Mouse (Mus musculus): ENCODE measurements around the gene Grasp. TPM values are rescaled to one million over a fixed set of nuclear protein-coding genes. Genes with fewer than 3 reads are reported as not detected.

Grasp gene
- total and polyA plus RNA-seq, 3 experiments, result 2.3 to 6.7 (median 2.4) TPM

GRCm38 (mm10) chr15:101270101-101270820 is 46.3 kb downstream of the Grasp start:
- TF ChIP-seq JUND (conservative IDR thresholded peaks at IDR 0.05; ENCODE audit: low read depth, low read length), result no peak
- TF ChIP-seq MYC (IDR thresholded peaks at IDR 0.05; ENCODE audit: low read depth, low read length), result no peak
- TF ChIP-seq MAX (IDR thresholded peaks at IDR 0.05; ENCODE audit: low read length), result no peak
- TF ChIP-seq KAT2A (IDR thresholded peaks at IDR 0.05; ENCODE audit: insufficient replicate concordance, low read length), result no peak
- TF ChIP-seq ELF1 (IDR thresholded peaks at IDR 0.05; ENCODE audit: low read depth, low read length), result no peak
- no peak for TF ChIP-seq EP300 (IDR thresholded peaks at IDR 0.05; ENCODE audit: low read length)
- no peak for TF ChIP-seq USF1 (IDR thresholded peaks at IDR 0.05; ENCODE audit: low read depth, low read length)
- dilution Hi-C loops (cut with MboI; ENCODE audit: extremely low pct_ligation_motif_present, extremely low pct_unique_long_range_greater_than_20kb, low sequenced_read_pairs), result no loop called here

GRCm38 (mm10) chr15:101271107-101271506 is 47.1 kb downstream of the Grasp start:
- Histone ChIP-seq H3K4me1 (ENCODE audit: control insufficient read depth in 1 of 2, insufficient read depth in 2 of 2) (peaks cover under 1 to 4% of the 10 kb centered on the region in 2 experiments; a peak in 2 of 4 replicates), H3K79me2 (replicated peaks; ENCODE audit: control insufficient read depth, extremely low read depth, insufficient read depth, poor library complexity, severe bottlenecking) (no peaks in the 10 kb centered on the region), H3K36me3 (replicated peaks in 1 of 2; ENCODE audit: control insufficient read depth in 1 of 2, insufficient read depth in 1 of 2, low read length in 1 of 2) (peaks cover 0 to 22% of the 10 kb centered on the region in 2 experiments), H3K27ac (ENCODE audit: insufficient read depth, low read depth) (no peak overlapping the region), H3K4me3 (replicated peaks in 1 of 3; ENCODE audit: low read depth in 2 of 3, low read length in 2 of 3, poor library complexity in 1 of 3) (no peak overlapping the region), H3K9me3 (replicated peaks; ENCODE audit: low read length) (no peaks in the 10 kb centered on the region), H3K4me2 (ENCODE audit: insufficient read depth, low read depth, poor library complexity, severe bottlenecking) (no peak overlapping the region), H3K27me3 (replicated peaks) (peaks cover 26% of the 10 kb centered on the region), H3K9ac (ENCODE audit: insufficient read depth, low read depth) (no peak overlapping the region)
- dilution Hi-C loops (cut with MboI; ENCODE audit: extremely low pct_ligation_motif_present, extremely low pct_unique_long_range_greater_than_20kb, low sequenced_read_pairs) (no loop called here), in situ Hi-C loops (cut with MboI; ENCODE audit: low pct_ligation_motif_present, low pct_unique_long_range_greater_than_20kb, low sequenced_read_pairs) (no loop called here)
- no peak for DNase-seq (ENCODE audit: extremely low read depth)
- TF ChIP-seq ETS1 (conservative IDR thresholded peaks at IDR 0.05; ENCODE audit: low read depth, low read length), result no peak

More at GRCm38 (mm10) chr15:101270101-101270820, 46.3 kb downstream of the Grasp start:
- Histone ChIP-seq H3K9me3 (replicated peaks; ENCODE audit: low read length) (no peaks in the 10 kb centered on the region), H3K27ac (ENCODE audit: insufficient read depth, low read depth) (no peak overlapping the region), H3K4me2 (ENCODE audit: insufficient read depth, low read depth, poor library complexity, severe bottlenecking) (no peak overlapping the region), H3K4me1 (ENCODE audit: control insufficient read depth in 1 of 2, insufficient read depth in 2 of 2) (peaks cover 3 to 4% of the 10 kb centered on the region in 2 experiments; a peak in 2 of 4 replicates), H3K4me3 (replicated peaks in 1 of 3; ENCODE audit: low read depth in 2 of 3, low read length in 2 of 3, poor library complexity in 1 of 3) (no peak overlapping the region), H3K27me3 (replicated peaks) (peaks cover 32% of the 10 kb centered on the region), H3K36me3 (replicated peaks in 1 of 2; ENCODE audit: control insufficient read depth in 1 of 2, insufficient read depth in 1 of 2, low read length in 1 of 2) (peaks cover 0 to 22% of the 10 kb centered on the region in 2 experiments), H3K79me2 (replicated peaks; ENCODE audit: control insufficient read depth, extremely low read depth, insufficient read depth, poor library complexity, severe bottlenecking) (no peaks in the 10 kb centered on the region), H3K9ac (ENCODE audit: insufficient read depth, low read depth) (no peak overlapping the region)
- in situ Hi-C loops (cut with MboI; ENCODE audit: low pct_ligation_motif_present, low pct_unique_long_range_greater_than_20kb, low sequenced_read_pairs), result no loop called here
- no peak for DNase-seq (ENCODE audit: extremely low read depth)

GRCm38 (mm10) chr15:101271513-101271912 is 47.5 kb downstream of the Grasp start:
- DNase-seq (ENCODE audit: extremely low read depth), result no peak
- H3K4me2 ChIP-seq (ENCODE audit: insufficient read depth, low read depth, poor library complexity, severe bottlenecking), result no peak overlapping the region
- dilution Hi-C loops (cut with MboI; ENCODE audit: extremely low pct_ligation_motif_present, extremely low pct_unique_long_range_greater_than_20kb, low sequenced_read_pairs) (no loop called here), in situ Hi-C loops (cut with MboI; ENCODE audit: low pct_ligation_motif_present, low pct_unique_long_range_greater_than_20kb, low sequenced_read_pairs) (no loop called here)
- peaks cover 0 to 22% of the 10 kb centered on the region in 2 experiments for H3K36me3 ChIP-seq (replicated peaks in 1 of 2; ENCODE audit: control insufficient read depth in 1 of 2, insufficient read depth in 1 of 2, low read length in 1 of 2)
- H3K9ac ChIP-seq (ENCODE audit: insufficient read depth, low read depth), result no peak overlapping the region
- H3K27ac ChIP-seq (ENCODE audit: insufficient read depth, low read depth), result no peak overlapping the region
- peaks cover 27% of the 10 kb centered on the region for H3K27me3 ChIP-seq (replicated peaks)
- peaks cover 0 to 4% of the 10 kb centered on the region in 2 experiments; a peak in 1 of 4 replicates for H3K4me1 ChIP-seq (ENCODE audit: control insufficient read depth in 1 of 2, insufficient read depth in 2 of 2)
- H3K4me3 ChIP-seq (replicated peaks in 1 of 3; ENCODE audit: low read depth in 2 of 3, low read length in 2 of 3, poor library complexity in 1 of 3), result no peak overlapping the region
- no peaks in the 10 kb centered on the region for H3K9me3 ChIP-seq (replicated peaks; ENCODE audit: low read length)
- no peak for TF ChIP-seq TCF12 (IDR thresholded peaks at IDR 0.05; ENCODE audit: low read depth, low read length)
- TF ChIP-seq ZKSCAN1 (IDR thresholded peaks at IDR 0.05; ENCODE audit: borderline replicate concordance, low read depth, low read length), result no peak
- TF ChIP-seq UBTF (IDR thresholded peaks at IDR 0.05; ENCODE audit: low read depth, low read length), result no peak
- TF ChIP-seq ZMIZ1 (IDR thresholded peaks at IDR 0.05; ENCODE audit: low read depth, low read length), result no peak
- H3K79me2 ChIP-seq (replicated peaks; ENCODE audit: control insufficient read depth, extremely low read depth, insufficient read depth, poor library complexity, severe bottlenecking), result no peaks in the 10 kb centered on the region
